Mouse (Mus musculus): ENCODE measurements at regions not wholly inside any gene's neighbourhood (a gene's known extent, or its start where the extent isn't known, plus 50 kb on each side); places are given as distances from the start of the nearest gene placed in this dataset.

- ChIA-PET CTCF (no interaction called here), POLR2A (no interaction called here)
Measured at GRCm38 (mm10) chr14:46240896-46241295, 138.3 kb upstream of the Gm15217 start.

- POLR2A ChIA-PET = no interaction called here
- CTCF ChIA-PET = no interaction called here
Measured at GRCm38 (mm10) chr14:46247491-46248484, 131.4 kb upstream of the Gm15217 start.

- ChIA-PET CTCF (no interaction called here), POLR2A (no interaction called here)
Measured at GRCm38 (mm10) chr14:46249141-46249540, 130.1 kb upstream of the Gm15217 start.

GRCm38 (mm10) chr14:46255261-46255660, 124.0 kb upstream of the Gm15217 start:
- POLR2A ChIA-PET = interaction anchor here in 1 of 4 experiments (1.2 kb wide), 1 partner anchor 13 kb away, joined by 3 read pairs; no protein-coding TSS in a partner anchor
- CTCF ChIA-PET = no interaction called here

- ChIA-PET POLR2A (interaction anchor here in 1 of 4 experiments (0.6 to 1.2 kb wide), 2 partner anchors 14 to 337 kb away, joined by 3 read pairs; no protein-coding TSS in a partner anchor), CTCF (interaction anchor here in 1 of 4 experiments (0.7 kb wide), 1 partner anchor 26 kb away, joined by 4 read pairs; no protein-coding TSS in a partner anchor)
Measured at GRCm38 (mm10) chr14:46256336-46256735, 122.9 kb upstream of the Gm15217 start.

GRCm38 (mm10) chr14:46257311-46257710, 121.9 kb upstream of the Gm15217 start:
- CTCF ChIA-PET = no interaction called here

GRCm38 (mm10) chr14:46258551-46258950, 120.7 kb upstream of the Gm15217 start:
- POLR2A ChIA-PET = no interaction called here
- CTCF ChIA-PET = no interaction called here

More at GRCm38 (mm10) chr14:46257311-46257710, 121.9 kb upstream of the Gm15217 start:
- POLR2A ChIA-PET = no interaction called here

- ChIA-PET POLR2A (no interaction called here), CTCF (interaction anchor here in 1 of 4 experiments (0.6 kb wide), 1 partner anchor 570 kb away, joined by 3 read pairs; no protein-coding TSS in a partner anchor)
Measured at GRCm38 (mm10) chr14:46260291-46260980, 118.8 kb upstream of the Gm15217 start.

- ChIA-PET POLR2A (no interaction called here), CTCF (no interaction called here)
Measured at GRCm38 (mm10) chr14:46275455-46275854, 103.8 kb upstream of the Gm15217 start.

GRCm38 (mm10) chr14:46276926-46277831, 102.0 kb upstream of the Gm15217 start:
- POLR2A ChIA-PET = interaction anchor here in 1 of 4 experiments (0.6 kb wide), 1 partner anchor 426 kb away, joined by 4 read pairs; no protein-coding TSS in a partner anchor
- CTCF ChIA-PET = interaction anchor here in 1 of 4 experiments (0.5 kb wide), 1 partner anchor 425 kb away, joined by 3 read pairs; no protein-coding TSS in a partner anchor

GRCm38 (mm10) chr14:46277832-46278611, 101.2 kb upstream of the Gm15217 start:
- POLR2A ChIA-PET = no interaction called here
- CTCF ChIA-PET = no interaction called here

GRCm38 (mm10) chr14:46292398-46292797, 86.8 kb upstream of the Gm15217 start:
- POLR2A ChIA-PET = no interaction called here
- CTCF ChIA-PET = interaction anchor here in 2 of 4 experiments (0.6 to 1.1 kb wide), 3 partner anchors 70 to 411 kb away, joined by 3 to 6 read pairs (median 5); no protein-coding TSS in a partner anchor

- ChIA-PET CTCF (no interaction called here), POLR2A (no interaction called here)
Measured at GRCm38 (mm10) chr14:46296275-46296674, 82.9 kb upstream of the Gm15217 start.

- CTCF ChIA-PET = no interaction called here
- POLR2A ChIA-PET = no interaction called here
Measured at GRCm38 (mm10) chr14:46300546-46300945, 78.7 kb upstream of the Gm15217 start.

- CTCF ChIA-PET = interaction anchor here in 1 of 4 experiments (0.7 kb wide), 1 partner anchor 9 kb away, joined by 3 read pairs; no protein-coding TSS in a partner anchor
- POLR2A ChIA-PET = no interaction called here
Measured at GRCm38 (mm10) chr14:46302601-46303000, 76.6 kb upstream of the Gm15217 start.

- POLR2A ChIA-PET = no interaction called here
- CTCF ChIA-PET = no interaction called here
Measured at GRCm38 (mm10) chr14:46305267-46305666, 73.9 kb upstream of the Gm15217 start.

- CTCF ChIA-PET = no interaction called here
- POLR2A ChIA-PET = no interaction called here
Measured at GRCm38 (mm10) chr14:46313064-46313463, 66.2 kb upstream of the Gm15217 start.

GRCm38 (mm10) chr14:46316521-46316920, 62.7 kb upstream of the Gm15217 start:
- POLR2A ChIA-PET = no interaction called here
- CTCF ChIA-PET = no interaction called here
